In genomic region chr7:46840787-46841525, GRCm38 (mm10) we compare ENCODE assay signal across 8 mouse cellular contexts. TPM values are rescaled to one million over a fixed set of nuclear protein-coding genes. Genes with fewer than 3 reads are reported as not detected.
DNase-seq lines count a peak whose midpoint lies in the region; ATAC-seq and TF ChIP-seq lines count a peak whose summit lies in the region.

TSS of gene Ldha (plus strand) at chr7:46841475.

- no peaks in the 10 kb centered on the region for H3K27me3 ChIP-seq in kidney, adult 2 months (replicated peaks; ENCODE audit: control insufficient read depth, insufficient read depth, low read length)
- no peaks in the 10 kb centered on the region for H3K27me3 ChIP-seq in megakaryocyte, embryonic 14.5 days (replicated peaks)

- no peak for TF ChIP-seq CTCF in kidney, adult 2 months (conservative IDR thresholded peaks at IDR 0.05; ENCODE audit: insufficient read depth, insufficient read length, low read depth, low read length)

- TF ChIP-seq POLR2A in kidney, adult 2 months (IDR thresholded peaks at IDR 0.05; ENCODE audit: low read depth, low read length): no peak

- ATAC-seq in inflammation-experienced regulatory T-cells, adult 6 months: no peak

- H3K4me1 ChIP-seq in kidney, adult 2 months (ENCODE audit: control insufficient read depth, insufficient read depth, low read length): peaks cover 25% of the 10 kb centered on the region
- peaks cover 96% of the 10 kb centered on the region for H3K4me1 ChIP-seq in megakaryocyte, embryonic 14.5 days

- H3K36me3 ChIP-seq in kidney, adult 2 months (ENCODE audit: control insufficient read depth, insufficient read depth, low read length): no peaks in the 10 kb centered on the region
- H3K36me3 ChIP-seq in megakaryocyte, embryonic 14.5 days (replicated peaks; ENCODE audit: low read length): peaks cover 2% of the 10 kb centered on the region

- 72% methylated on average over 6 of the region's 6 CpGs for WGBS in kidney, adult 2 months

- H3K9me3 ChIP-seq in megakaryocyte, embryonic 14.5 days: no peaks in the 10 kb centered on the region

- peak within 1 kb of the TSS; percentile 99 for H3K27ac ChIP-seq in kidney, adult 2 months (ENCODE audit: insufficient read depth, low read depth, low read length)

- H3K4me3 ChIP-seq in kidney, adult 2 months (ENCODE audit: insufficient read depth, low read depth, low read length): no peak within 1 kb of the TSS
- H3K4me3 ChIP-seq in megakaryocyte, embryonic 14.5 days (replicated peaks): peak within 1 kb of the TSS; percentile 59

- DNase-seq in kidney, adult 2 months: no peak
- no peak for DNase-seq in kidney, postnatal 36 days
- DNase-seq in adrenal gland, postnatal 10 days: no peak
- DNase-seq in gastrocnemius, adult 8-10 months (ENCODE audit: low spot score in 2 of 2): no peak
- no peak for DNase-seq in spleen, postnatal 14 days (ENCODE audit: low spot score in 2 of 2)
- no peak for DNase-seq in cerebellum, postnatal 14 days

RNA-seq across cellular contexts. Expression of gene Ldha, which starts in this region (rescaled TPM):
- 665 and 667 TPM in 2 replicates for polyA plus RNA-seq in kidney, adult 2 months (2012; rRNA removed)
- 100 to 1,000 TPM; 693 to 863 TPM for total RNA-seq in adrenal gland, postnatal 10 days (2021)
- 1,000 to 10,000 TPM; 2,911 to 3,222 (median 3,007) TPM for total RNA-seq in gastrocnemius, adult 8-10 months (2022)
- polyA plus RNA-seq in inflammation-experienced regulatory T-cells, adult 6 months (2017; shearing (Covaris generic)): 1,000 to 10,000 TPM in 1 of 3 experiments, 100 to 1,000 TPM in 2; 790 to 1,249 (median 846) TPM
- polyA plus RNA-seq in megakaryocyte, embryonic 14.5 days (2012; ENCODE audit: insufficient read depth, low replicate concordance): 1,655 and 1,832 TPM in 2 replicates
